Mouse (Mus musculus) erythroblast, embryonic 14.5 days (primary cell): ENCODE results near the gene Pde4d.

Experiments
- GATA1 ChIP-seq: IDR thresholded peaks from 2 replicates; pipeline ENCODE4 v1.6.1; 2012; ENCODE audit warnings: low read length, inconsistent platforms, mixed read lengths
- TAL1 ChIP-seq: IDR thresholded peaks from 3 replicates; pipeline ENCODE4 v1.6.1; 2012; ENCODE audit warnings: low read length, inconsistent platforms, mixed read lengths

DNA sequence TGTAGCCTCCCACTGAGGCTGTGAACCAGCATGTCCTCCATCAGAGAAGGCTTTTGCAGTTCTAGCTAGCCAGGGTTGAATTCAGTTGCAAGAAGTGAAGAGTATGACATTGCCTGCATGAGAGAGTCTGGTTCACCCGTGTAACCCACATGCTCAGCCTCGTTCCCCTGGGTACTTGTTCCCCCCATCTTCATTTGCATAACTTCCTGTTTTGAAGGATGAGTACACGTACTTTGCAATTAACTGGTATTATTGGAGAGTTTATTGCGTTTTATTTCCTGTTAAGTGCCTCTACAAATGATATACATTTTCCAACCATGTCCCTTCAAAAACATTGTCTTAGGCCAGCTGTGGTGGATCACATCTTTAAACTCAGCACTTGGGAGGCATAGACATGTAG is 237.1 kb downstream of the Pde4d start:
- TF ChIP-seq GATA1: no peak
- TF ChIP-seq TAL1: no peak
